Mouse (Mus musculus) spleen, adult 10 weeks (tissue): ENCODE measurements around the gene Serpina1c. TPM values are rescaled to one million over a fixed set of nuclear protein-coding genes. Genes with fewer than 3 reads are reported as not detected.

Experiments used
- polyA plus RNA-seq: library from polyadenylated mRNA; stranded (reverse); fragments of 350-450 nt; fragmentation: Illumina TruSeq; extraction: RNeasy Lipid Tissue Mini Kit (QIAGEN cat#74804); gene quantifications from one replicate; pipeline ENCODE4 v1.2.3, GENCODE M21; 2015; ENCODE audit warnings: low replicate concordance; ENCODE audit not compliant: insufficient read depth

The Serpina1c gene
- polyA plus RNA-seq = 2.2 TPM

GRCm38 (mm10) chr12:103904837-103905340, at the start of gene Serpina1c:
Serpina1c (minus strand) TSS chr12:103904887.

GRCm38 (mm10) chr12:103863101-103863974, 41.3 kb downstream of the Serpina1c start, which contains the start of gene Serpina1a:
Serpina1a (minus strand) TSS chr12:103863562.

Other genes starting within 250 kb of the Serpina1c start
- gene Serpina6, start 247.7 kb downstream of the Serpina1c start, polyA plus RNA-seq = not detected
- not detected for gene Serpina16, start 228.7 kb downstream of the Serpina1c start, polyA plus RNA-seq
- not detected for gene Serpina1f, start 209.4 kb downstream of the Serpina1c start, polyA plus RNA-seq
- gene Serpina1d, start 131.3 kb downstream of the Serpina1c start, polyA plus RNA-seq = 0.39 TPM
- gene Serpina1b, start 74.5 kb downstream of the Serpina1c start, polyA plus RNA-seq = 6.7 TPM
- 0.65 TPM for gene Serpina1a, start 41.3 kb downstream of the Serpina1c start, polyA plus RNA-seq
- 2.5 TPM for gene Serpina1e, start 54.1 kb upstream of the Serpina1c start, polyA plus RNA-seq
- 0.28 TPM for gene Serpina11, start 85.1 kb upstream of the Serpina1c start, polyA plus RNA-seq
- 0.15 TPM for gene Serpina9, start 108.9 kb upstream of the Serpina1c start, polyA plus RNA-seq
- gene Serpina12, start 139.6 kb upstream of the Serpina1c start, polyA plus RNA-seq = 0.23 TPM
- not detected for gene Serpina5, start 196.2 kb upstream of the Serpina1c start, polyA plus RNA-seq
- gene Serpina3a, start 207.8 kb upstream of the Serpina1c start, polyA plus RNA-seq = not detected
- gene Serpina3b, start 223.1 kb upstream of the Serpina1c start, polyA plus RNA-seq = 0.65 TPM
- 1.0 TPM for gene Serpina3c, start 249.0 kb upstream of the Serpina1c start, polyA plus RNA-seq